ENCODE assay signal across 9 mouse cellular contexts in the genomic region with DNA sequence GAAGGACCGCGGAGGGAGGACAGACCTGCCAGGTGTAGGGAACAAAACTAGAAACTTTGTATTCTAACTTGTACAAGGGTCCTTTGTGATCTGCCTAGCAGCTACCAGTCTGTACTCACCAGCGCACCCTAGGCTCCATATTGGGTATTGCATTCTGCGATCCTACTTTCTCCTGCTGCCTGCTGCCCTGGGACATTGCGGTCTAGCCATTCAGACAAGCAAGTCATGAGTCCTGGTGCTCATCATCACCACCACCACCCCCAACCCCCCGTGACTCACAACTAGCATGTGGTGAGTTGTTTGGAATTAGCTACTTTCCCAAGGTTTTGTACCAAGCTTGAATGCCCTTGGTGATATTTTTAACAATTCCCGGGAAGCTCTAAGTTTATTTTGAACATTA. TPM values are rescaled to one million over a fixed set of nuclear protein-coding genes. Genes with fewer than 3 reads are reported as not detected.
DNase-seq lines count a peak whose midpoint lies in the region; ATAC-seq and TF ChIP-seq lines count a peak whose summit lies in the region.
"Had no signal": no experiment of that assay in that cellular context is flagged by ENCODE, and none has a peak within 500 bp of the region (broad histone marks: within the 10 kb centered on the region; RNA-seq: fewer than 3 reads in every experiment).

No protein-coding gene starts in this region.

- H3K36me3 ChIP-seq in G1E (replicated peaks), result no peaks in the 10 kb centered on the region
- H3K36me3 ChIP-seq in kidney, adult 2 months (ENCODE audit: control insufficient read depth, insufficient read depth, low read length), result no peaks in the 10 kb centered on the region
- H3K36me3 ChIP-seq in neural tube, embryonic 14.5 days (ENCODE audit: control insufficient read depth, insufficient read depth, low read length), result no peaks in the 10 kb centered on the region
- H3K36me3 ChIP-seq: heart, embryonic 15.5 days had no signal

- peak; percentile 97 for TF ChIP-seq CTCF in G1E (IDR thresholded peaks at IDR 0.05; ENCODE audit: low read depth, low read length)
- peak; percentile 83 for TF ChIP-seq CTCF in kidney, adult 2 months (conservative IDR thresholded peaks at IDR 0.05; ENCODE audit: insufficient read depth, insufficient read length, low read depth, low read length)

- H3K4me2 ChIP-seq in neural tube, embryonic 14.5 days (ENCODE audit: low read depth, low read length), result no peak overlapping the region
- H3K4me2 ChIP-seq: heart, embryonic 15.5 days had no signal

- 31% methylated on average over 7 of the region's 7 CpGs for WGBS in kidney, adult 2 months
- 36% methylated on average over 7 of the region's 7 CpGs for WGBS in neural tube, embryonic 14.5 days

- no peak for TF ChIP-seq POLR2A in kidney, adult 2 months (IDR thresholded peaks at IDR 0.05; ENCODE audit: low read depth, low read length)

- peak; percentile 60 for ATAC-seq in G1E (ENCODE audit: extremely low read depth, insufficient number of reproducible peaks, low FRiP score, poor library complexity, severe bottlenecking)
- ATAC-seq in frontal cortex, adult (ENCODE audit: low TSS enrichment), result peak; percentile 64; the same call in 1 of the 2 replicates
- peak; percentile 13; the same call in 1 of the 2 replicates for ATAC-seq in neural tube, embryonic 14.5 days (ENCODE audit: low read depth)

- no peak overlapping the region for H3K9ac ChIP-seq in neural tube, embryonic 14.5 days (replicated peaks; ENCODE audit: low read depth, low read length)
- H3K9ac ChIP-seq: heart, embryonic 15.5 days had no signal

- H3K9me3 ChIP-seq in G1E (replicated peaks), result no peaks in the 10 kb centered on the region
- H3K9me3 ChIP-seq in neural tube, embryonic 14.5 days (ENCODE audit: control insufficient read depth, low read length), result no peaks in the 10 kb centered on the region
- H3K9me3 ChIP-seq: heart, embryonic 15.5 days had no signal

- DNase-seq in 3T3-L1 (ENCODE audit: low read depth, low spot score), result peak; percentile 55
- peak; percentile 45 for DNase-seq in G1E (ENCODE audit: low spot score)
- DNase-seq in cerebellum, adult 18-20 months, result peak; percentile 60 to 61
- peak; percentile 69 for DNase-seq in kidney, adult 2 months
- peak; percentile 74 for DNase-seq in liver
- DNase-seq in thymus, postnatal 0 days (ENCODE audit: low spot score), result peak; percentile 74

- no peaks in the 10 kb centered on the region; the same call in 1 of the 2 replicates for H3K4me1 ChIP-seq in G1E (ENCODE audit: insufficient read depth, low read depth, low read length)
- 0 out of 2 replicates have a peak, but pooled peaks cover 3% of the 10 kb centered on the region for H3K4me1 ChIP-seq in kidney, adult 2 months (ENCODE audit: control insufficient read depth, insufficient read depth, low read length)
- no peaks in the 10 kb centered on the region for H3K4me1 ChIP-seq in neural tube, embryonic 14.5 days (ENCODE audit: control insufficient read depth, insufficient read depth, low read length)

- peaks cover 8% of the 10 kb centered on the region; the same call in 1 of the 2 replicates for H3K27me3 ChIP-seq in G1E (ENCODE audit: insufficient read depth, low read length)
- no peaks in the 10 kb centered on the region for H3K27me3 ChIP-seq in kidney, adult 2 months (replicated peaks; ENCODE audit: control insufficient read depth, insufficient read depth, low read length)
- no peaks in the 10 kb centered on the region for H3K27me3 ChIP-seq in neural tube, embryonic 14.5 days (ENCODE audit: control insufficient read depth, insufficient read depth, low read length)
- H3K27me3 ChIP-seq: heart, embryonic 15.5 days had no signal

- no peak overlapping the region for H3K4me3 ChIP-seq in G1E (ENCODE audit: low read depth, low read length)
- H3K4me3 ChIP-seq in kidney, adult 2 months (ENCODE audit: insufficient read depth, low read depth, low read length), result no peak overlapping the region
- H3K4me3 ChIP-seq in neural tube, embryonic 14.5 days (ENCODE audit: low read depth, low read length), result no peak overlapping the region
- H3K4me3 ChIP-seq: heart, embryonic 15.5 days had no signal

- no peak overlapping the region for H3K27ac ChIP-seq in kidney, adult 2 months (ENCODE audit: insufficient read depth, low read depth, low read length)
- no peak overlapping the region for H3K27ac ChIP-seq in neural tube, embryonic 14.5 days (ENCODE audit: low read depth, low read length)
- H3K27ac ChIP-seq: heart, embryonic 15.5 days had no signal

RNA-seq across cellular contexts. Expression of gene Hmcn1, which starts 17.8 kb away (rescaled TPM):
- not detected in 2 replicates for total RNA-seq in G1E (2014; fragmentation: Nextera tagmentation)
- total RNA-seq in G1E (2017), result 0.12 and 0.33 TPM in 2 replicates
- not detected in 2 replicates for polyA plus RNA-seq in G1E (2012)
- 1.7 and 2.0 TPM in 2 replicates for polyA plus RNA-seq in kidney, adult 2 months (2012; rRNA removed)
- 1.6 and 3.4 TPM in 2 replicates for polyA plus RNA-seq in neural tube, embryonic 14.5 days (2014; fragmentation: Nextera tagmentation; extraction: Ambion mirVana)
- 0.13 and 0.29 TPM in 2 replicates for polyA plus RNA-seq in thymus, postnatal 0 days (2015; fragmentation: Nextera tagmentation; extraction: Ambion mirVana)

Comparison
In these comparisons a context has a peak if more than half of its experiments do, and no peak if none do; other contexts are left out.
1. ATAC-seq: peak in every context shown above with its lines; median percentile 64 in frontal cortex, adult; 60 in G1E; 13 in neural tube, embryonic 14.5 days.